Mouse (Mus musculus) CH12.LX (cell line): ENCODE data around the gene Clcc1. TPM values are rescaled to one million over a fixed set of nuclear protein-coding genes. Genes with fewer than 3 reads are reported as not detected.

Source experiments
- DNase-seq: peaks from one replicate; pipeline ENCODE4 v3.0.0-alpha.2; 2013; ENCODE audit errors: extremely low read depth
- H3K27ac ChIP-seq: 2 replicates; pipeline ENCODE4 v1.5.1; 2012; ENCODE audit warnings: low read depth, mild to moderate bottlenecking, control low read depth, moderate library complexity; ENCODE audit not compliant: insufficient read depth
- H3K27me3 ChIP-seq: replicated peaks from 2 replicates; pipeline ENCODE3; 2012; ENCODE audit warnings: inconsistent platforms
- H3K36me3 ChIP-seq, 2 experiments: replicated peaks in 1 of 2; 2 replicates each; pipeline versions ENCODE3 to v1.6.1; 2012; ENCODE audit warnings: inconsistent platforms in 1 of 2, low read length in 1 of 2, mild to moderate bottlenecking in 1 of 2, mixed read lengths in 1 of 2, moderate library complexity in 1 of 2; ENCODE audit not compliant: control insufficient read depth in 1 of 2, insufficient read depth in 1 of 2
- H3K4me1 ChIP-seq, 2 experiments: 2 replicates each; pipeline ENCODE4 v1.6.1; 2012; ENCODE audit warnings: inconsistent platforms in 1 of 2, moderate library complexity in 1 of 2; ENCODE audit not compliant: insufficient read depth in 2 of 2, control insufficient read depth in 1 of 2
- H3K4me2 ChIP-seq: 2 replicates; pipeline ENCODE4 v1.6.1; 2012; ENCODE audit warnings: low read depth, mild to moderate bottlenecking, control low read depth; ENCODE audit not compliant: poor library complexity, insufficient read depth, severe bottlenecking
- H3K4me3 ChIP-seq, 3 experiments: fragments of 150-350 bp in 1 of 3; sonication (generic) in 1 of 3; replicated peaks in 1 of 3; 2 replicates each; pipeline versions ENCODE3 to v1.5.1; 2011 to 2012; ENCODE audit warnings: low read depth in 2 of 3, low read length in 2 of 3, mild to moderate bottlenecking in 2 of 3, moderate library complexity in 2 of 3, control low read depth in 1 of 3, improper control_type of control experiment in 1 of 3, inconsistent platforms in 1 of 3, mixed read lengths in 1 of 3; ENCODE audit not compliant: poor library complexity in 1 of 3
- H3K79me2 ChIP-seq: replicated peaks from 2 replicates; pipeline ENCODE4 v1.6.1; 2012; ENCODE audit warnings: mild to moderate bottlenecking, moderate library complexity; ENCODE audit not compliant: control insufficient read depth, poor library complexity, insufficient read depth, severe bottlenecking; ENCODE audit errors: extremely low read depth
- H3K9ac ChIP-seq: 2 replicates; pipeline ENCODE4 v1.6.1; 2012; ENCODE audit warnings: low read depth, mild to moderate bottlenecking, control low read depth, moderate library complexity; ENCODE audit not compliant: insufficient read depth
- H3K9me3 ChIP-seq: replicated peaks from 2 replicates; pipeline ENCODE3; 2012; ENCODE audit warnings: low read length, inconsistent platforms, mixed read lengths
- E2F4 ChIP-seq: IDR thresholded peaks from 2 replicates; pipeline ENCODE4 v1.6.1; 2011; ENCODE audit warnings: low read depth, low read length, improper control_type of control experiment; ENCODE audit not compliant: insufficient replicate concordance
- MAZ ChIP-seq: IDR thresholded peaks from 2 replicates; pipeline ENCODE4 v1.6.1; 2012; ENCODE audit warnings: low read depth, mild to moderate bottlenecking, inconsistent platforms, low read length, improper control_type of control experiment, moderate library complexity
- MXI1 ChIP-seq: IDR thresholded peaks from 2 replicates; pipeline ENCODE4 v1.6.1; 2011; ENCODE audit warnings: mild to moderate bottlenecking, low read depth, low read length, improper control_type of control experiment
- NELFE ChIP-seq: IDR thresholded peaks from 2 replicates; pipeline ENCODE4 v1.6.1; 2011; ENCODE audit warnings: low read depth, low read length, improper control_type of control experiment
- RCOR1 ChIP-seq: conservative IDR thresholded peaks from 2 replicates; pipeline ENCODE4 v1.6.1; 2012; ENCODE audit warnings: low read depth, mild to moderate bottlenecking, inconsistent platforms, low read length, improper control_type of control experiment
- USF1 ChIP-seq: IDR thresholded peaks from 2 replicates; pipeline ENCODE4 v1.6.1; 2014; ENCODE audit warnings: low read depth, mild to moderate bottlenecking, inconsistent platforms, low read length, improper control_type of control experiment
- dilution Hi-C: fragments of 300-500 bp; cut with MboI; formaldehyde crosslinking; loops from 2 replicates; pipeline ENCODE4 v1.14.3; 2020; ENCODE audit warnings: low sequenced_read_pairs; ENCODE audit not compliant: extremely low pct_unique_long_range_greater_than_20kb, extremely low pct_ligation_motif_present
- in situ Hi-C: fragments of 300-500 bp; cut with MboI; formaldehyde crosslinking; loops from 3 replicates; pipeline ENCODE4 v1.14.3; 2019; ENCODE audit warnings: low sequenced_read_pairs, low pct_ligation_motif_present, low pct_unique_long_range_greater_than_20kb, mixed read lengths
- polyA plus RNA-seq: library from polyadenylated mRNA; unstranded; fragments of >175 nt; gene quantifications from 2 replicates; pipeline ENCODE4 v1.2.1, GENCODE M21; 2012; ENCODE audit warnings: low read depth; ENCODE audit not compliant: insufficient read length
- total RNA-seq, 2 experiments: library from RNA; depleted of rRNA; stranded (reverse); fragments of 300-350 nt in 1 of 2; fragments of >200 nt in 1 of 2; gene quantifications; 2 replicates each; pipeline ENCODE4 v1.2.3; 2012 to 2014

Clcc1 gene
- total and polyA plus RNA-seq, 3 experiments, result 31.6 to 51.4 (median 36.3) TPM

GRCm38 (mm10) chr3:108727776-108728175 is 74.1 kb downstream of the Clcc1 start:
- H3K9me3 ChIP-seq, result peaks cover 14% of the 10 kb centered on the region
- H3K9ac ChIP-seq, result no peak overlapping the region
- H3K79me2 ChIP-seq, result no peaks in the 10 kb centered on the region
- H3K4me2 ChIP-seq, result no peak overlapping the region
- TF ChIP-seq MXI1 (no peak), RCOR1 (no peak), E2F4 (no peak), MAZ (no peak), USF1 (no peak), NELFE (no peak)
- DNase-seq, result no peak
- H3K4me1 ChIP-seq, result peaks cover 0 to 13% of the 10 kb centered on the region in 2 experiments; a peak in 2 of 4 replicates
- H3K27me3 ChIP-seq, result peaks cover 7% of the 10 kb centered on the region
- in situ Hi-C loops, result no loop called here
- dilution Hi-C loops, result no loop called here
- no peak overlapping the region for H3K27ac ChIP-seq
- no peak overlapping the region for H3K4me3 ChIP-seq
- H3K36me3 ChIP-seq, result no peaks in the 10 kb centered on the region

Other genes with a start within 250 kb of the Clcc1 start
- gene Celsr2, start 238.4 kb upstream of the Clcc1 start, total RNA-seq (2012; rRNA removed), result not detected in 2 replicates
- not detected in 2 replicates for gene Celsr2, start 238.4 kb upstream of the Clcc1 start, total RNA-seq (2014; rRNA removed)
- gene Celsr2, start 238.4 kb upstream of the Clcc1 start, polyA plus RNA-seq, result not detected in 2 replicates
- gene Sars, start 208.7 kb upstream of the Clcc1 start, total RNA-seq (2012; rRNA removed), result 255 and 373 TPM in 2 replicates
- 377 and 422 TPM in 2 replicates for gene Sars, start 208.7 kb upstream of the Clcc1 start, total RNA-seq (2014; rRNA removed)
- gene Sars, start 208.7 kb upstream of the Clcc1 start, polyA plus RNA-seq, result 394 and 470 TPM in 2 replicates
- gene 1700013F07Rik, start 119.8 kb upstream of the Clcc1 start, total RNA-seq (2012; rRNA removed), result 2.5 TPM in 1 of 2 replicates, not detected in the other
- 0.38 TPM in 1 of 2 replicates, not detected in the other for gene 1700013F07Rik, start 119.8 kb upstream of the Clcc1 start, total RNA-seq (2014; rRNA removed)
- gene 1700013F07Rik, start 119.8 kb upstream of the Clcc1 start, polyA plus RNA-seq, result 0.94 TPM in 1 of 2 replicates, not detected in the other
- 0.13 and 0.17 TPM in 2 replicates for gene 5330417C22Rik, start 117.4 kb upstream of the Clcc1 start, total RNA-seq (2012; rRNA removed)
- 0.05 TPM in 1 of 2 replicates, not detected in the other for gene 5330417C22Rik, start 117.4 kb upstream of the Clcc1 start, total RNA-seq (2014; rRNA removed)
- 0.26 and 0.27 TPM in 2 replicates for gene 5330417C22Rik, start 117.4 kb upstream of the Clcc1 start, polyA plus RNA-seq
- 11.3 and 12.0 TPM in 2 replicates for gene Tmem167b, start 91.4 kb upstream of the Clcc1 start, total RNA-seq (2012; rRNA removed)
- gene Tmem167b, start 91.4 kb upstream of the Clcc1 start, total RNA-seq (2014; rRNA removed), result 18.4 and 18.7 TPM in 2 replicates
- 13.1 and 14.4 TPM in 2 replicates for gene Tmem167b, start 91.4 kb upstream of the Clcc1 start, polyA plus RNA-seq
- gene Taf13, start 82.2 kb upstream of the Clcc1 start, total RNA-seq (2012; rRNA removed), result 9.6 and 10.0 TPM in 2 replicates
- 10.3 and 12.0 TPM in 2 replicates for gene Taf13, start 82.2 kb upstream of the Clcc1 start, total RNA-seq (2014; rRNA removed)
- 19.7 and 20.9 TPM in 2 replicates for gene Taf13, start 82.2 kb upstream of the Clcc1 start, polyA plus RNA-seq
- gene Wdr47, start 62.6 kb upstream of the Clcc1 start, total RNA-seq (2012; rRNA removed), result 2.2 and 2.4 TPM in 2 replicates
- gene Wdr47, start 62.6 kb upstream of the Clcc1 start, total RNA-seq (2014; rRNA removed), result 1.7 and 2.7 TPM in 2 replicates
- gene Wdr47, start 62.6 kb upstream of the Clcc1 start, polyA plus RNA-seq, result 2.7 and 4.6 TPM in 2 replicates
- gene Gpsm2, start 68.4 kb downstream of the Clcc1 start, total RNA-seq (2012; rRNA removed), result 8.5 and 9.7 TPM in 2 replicates
- 10.4 TPM in 2 replicates for gene Gpsm2, start 68.4 kb downstream of the Clcc1 start, total RNA-seq (2014; rRNA removed)
- 7.5 and 11.2 TPM in 2 replicates for gene Gpsm2, start 68.4 kb downstream of the Clcc1 start, polyA plus RNA-seq
- not detected in 2 replicates for gene Aknad1, start 85.7 kb downstream of the Clcc1 start, total RNA-seq (2012; rRNA removed)
- gene Aknad1, start 85.7 kb downstream of the Clcc1 start, total RNA-seq (2014; rRNA removed), result not detected in 2 replicates
- gene Aknad1, start 85.7 kb downstream of the Clcc1 start, polyA plus RNA-seq, result not detected in 2 replicates
- gene Stxbp3, start 186.6 kb downstream of the Clcc1 start, total RNA-seq (2012; rRNA removed), result 14.5 and 21.5 TPM in 2 replicates
- gene Stxbp3, start 186.6 kb downstream of the Clcc1 start, total RNA-seq (2014; rRNA removed), result 14.4 and 16.7 TPM in 2 replicates
- 12.1 and 16.7 TPM in 2 replicates for gene Stxbp3, start 186.6 kb downstream of the Clcc1 start, polyA plus RNA-seq
- 0.42 and 0.81 TPM in 2 replicates for gene Fndc7, start 236.1 kb downstream of the Clcc1 start, total RNA-seq (2012; rRNA removed)
- 1.1 TPM in 2 replicates for gene Fndc7, start 236.1 kb downstream of the Clcc1 start, total RNA-seq (2014; rRNA removed)
- 0.57 and 0.61 TPM in 2 replicates for gene Fndc7, start 236.1 kb downstream of the Clcc1 start, polyA plus RNA-seq